Mouse (Mus musculus) layer of hippocampus, adult 8-10 months (tissue): ENCODE data around the gene Hoxc6. TPM values are rescaled to one million over a fixed set of nuclear protein-coding genes. Genes with fewer than 3 reads are reported as not detected.

ENCODE experiments used
- DNase-seq, 2 experiments: peaks; one replicate each; pipeline ENCODE4 v3.0.0; 2022; ENCODE audit warnings: low spot score in 2 of 2
- total RNA-seq, 4 experiments: library from RNA; stranded (reverse); gene quantifications; 2 replicates each; pipeline ENCODE4 v1.2.4; 2022

Gene Hoxc6
- total RNA-seq, 4 experiments from 2014 or later: not detected

DNA sequence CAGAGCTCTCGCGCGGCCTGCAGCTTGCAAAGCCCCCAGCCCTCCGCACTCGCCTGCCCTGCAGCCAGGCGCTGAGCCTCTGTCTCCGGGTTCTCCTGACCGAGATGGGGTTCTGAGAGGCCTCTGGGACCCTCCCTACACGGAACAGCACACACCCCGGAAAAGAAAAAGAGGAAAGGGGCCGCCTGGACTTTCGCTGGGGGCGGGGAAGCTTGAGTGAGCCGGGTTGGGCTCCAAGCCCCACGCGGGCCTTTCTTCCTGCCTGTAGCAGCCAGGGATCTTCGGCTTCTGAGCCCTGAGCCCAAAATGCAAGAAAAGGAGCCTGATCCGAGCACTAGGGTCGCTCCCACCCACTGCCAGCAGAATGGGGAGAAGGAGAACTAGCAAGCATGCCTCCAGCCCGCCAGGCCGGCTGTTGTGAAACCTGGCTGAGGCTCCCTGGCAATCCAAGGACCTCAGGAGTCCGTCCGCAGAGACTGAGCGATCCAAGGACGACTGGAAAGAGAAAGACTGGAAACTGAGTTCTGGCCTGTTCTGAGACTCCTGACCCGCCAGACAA, 13.9 kb downstream of the Hoxc6 start:
- no peak for DNase-seq

DNA sequence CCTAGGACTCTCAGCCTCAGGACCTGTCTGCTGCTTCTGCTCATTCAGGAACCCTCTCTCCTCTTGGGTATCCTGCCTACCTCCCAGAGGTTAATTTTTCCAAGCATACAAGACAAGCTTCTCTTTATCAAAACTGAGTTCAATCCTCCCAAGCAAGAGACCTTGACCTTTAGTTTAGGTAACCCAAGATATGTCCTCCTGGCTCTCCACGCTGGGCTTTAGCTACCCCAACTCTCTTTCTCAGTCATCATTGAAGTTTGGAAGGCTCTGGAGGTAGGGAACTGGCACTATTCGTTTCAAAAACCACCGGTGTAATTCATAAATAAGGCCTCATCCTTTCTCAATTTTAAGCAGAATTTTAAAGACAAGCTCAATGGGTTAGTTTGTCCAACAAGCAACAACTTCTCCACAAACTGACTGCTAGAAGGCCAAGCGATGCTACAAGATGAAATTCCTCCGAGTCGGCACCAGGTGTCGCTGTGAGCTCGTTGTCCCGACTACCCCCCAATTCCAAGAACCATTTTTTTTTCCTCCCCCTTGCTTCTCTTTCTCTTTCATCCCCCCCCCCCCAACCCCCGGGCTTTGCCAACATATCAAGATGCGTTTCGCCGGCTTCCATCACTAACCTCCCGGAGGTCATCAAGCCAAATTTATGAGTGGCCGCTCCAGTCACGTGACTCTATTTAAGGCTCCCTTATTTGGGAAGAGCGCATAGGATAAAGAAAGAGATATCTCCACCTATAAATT, 15.4 kb downstream of the Hoxc6 start:
- DNase-seq: peak in 1 of 2 experiments; percentile 32

DNA sequence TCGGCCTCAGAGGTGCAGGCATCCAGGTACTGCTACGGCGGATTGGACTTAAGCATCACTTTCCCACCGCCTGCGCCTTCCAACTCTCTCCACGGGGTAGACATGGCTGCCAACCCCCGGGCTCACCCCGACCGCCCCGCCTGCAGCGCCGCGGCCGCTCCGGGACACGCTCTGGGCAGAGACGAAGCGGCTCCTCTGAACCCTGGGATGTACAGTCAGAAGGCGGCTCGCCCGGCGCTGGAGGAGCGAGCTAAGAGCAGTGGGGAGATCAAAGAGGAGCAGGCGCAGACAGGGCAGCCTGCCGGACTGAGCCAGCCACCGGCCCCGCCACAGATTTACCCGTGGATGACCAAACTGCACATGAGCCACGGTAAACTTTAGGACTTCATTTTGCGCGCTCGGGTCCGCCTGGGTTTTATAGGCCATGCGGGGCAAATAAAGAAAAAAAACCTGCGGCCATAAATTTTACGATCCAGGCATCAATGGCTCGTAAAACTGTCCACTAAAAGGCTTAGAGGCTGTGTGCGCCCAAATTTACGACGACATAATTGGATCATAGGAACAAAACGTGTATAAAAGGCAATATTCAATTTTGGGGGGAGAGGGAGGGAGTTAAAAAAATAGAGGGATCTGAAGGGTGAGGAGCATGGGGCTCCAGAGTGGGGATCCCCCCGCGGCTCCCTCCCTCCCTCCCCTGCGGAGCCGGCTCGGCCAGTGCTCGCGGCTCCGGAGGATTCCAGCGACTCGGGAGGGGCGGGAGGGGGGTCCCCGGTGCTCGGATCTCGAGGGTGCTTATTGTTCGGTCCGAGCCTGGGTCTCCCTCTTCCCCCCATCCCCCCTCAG, 16.3 kb downstream of the Hoxc6 start:
- no peak for DNase-seq

DNA sequence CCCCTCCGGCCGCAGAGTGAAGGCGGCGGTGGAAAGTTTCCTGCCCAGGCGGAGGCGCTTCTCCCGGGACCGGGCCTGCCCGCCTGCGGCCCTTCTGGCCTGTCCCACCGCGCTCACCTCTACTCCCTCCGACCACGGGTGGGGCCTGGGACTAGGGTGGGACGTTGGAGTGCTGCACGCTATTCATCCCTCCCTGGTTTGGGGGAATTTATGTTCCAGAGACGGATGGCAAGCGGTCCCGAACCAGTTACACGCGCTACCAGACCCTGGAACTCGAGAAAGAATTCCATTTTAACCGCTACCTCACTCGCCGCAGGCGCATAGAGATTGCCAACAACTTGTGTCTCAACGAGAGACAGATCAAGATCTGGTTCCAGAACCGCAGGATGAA, 16.9 kb downstream of the Hoxc6 start:
- no peak for DNase-seq

DNA sequence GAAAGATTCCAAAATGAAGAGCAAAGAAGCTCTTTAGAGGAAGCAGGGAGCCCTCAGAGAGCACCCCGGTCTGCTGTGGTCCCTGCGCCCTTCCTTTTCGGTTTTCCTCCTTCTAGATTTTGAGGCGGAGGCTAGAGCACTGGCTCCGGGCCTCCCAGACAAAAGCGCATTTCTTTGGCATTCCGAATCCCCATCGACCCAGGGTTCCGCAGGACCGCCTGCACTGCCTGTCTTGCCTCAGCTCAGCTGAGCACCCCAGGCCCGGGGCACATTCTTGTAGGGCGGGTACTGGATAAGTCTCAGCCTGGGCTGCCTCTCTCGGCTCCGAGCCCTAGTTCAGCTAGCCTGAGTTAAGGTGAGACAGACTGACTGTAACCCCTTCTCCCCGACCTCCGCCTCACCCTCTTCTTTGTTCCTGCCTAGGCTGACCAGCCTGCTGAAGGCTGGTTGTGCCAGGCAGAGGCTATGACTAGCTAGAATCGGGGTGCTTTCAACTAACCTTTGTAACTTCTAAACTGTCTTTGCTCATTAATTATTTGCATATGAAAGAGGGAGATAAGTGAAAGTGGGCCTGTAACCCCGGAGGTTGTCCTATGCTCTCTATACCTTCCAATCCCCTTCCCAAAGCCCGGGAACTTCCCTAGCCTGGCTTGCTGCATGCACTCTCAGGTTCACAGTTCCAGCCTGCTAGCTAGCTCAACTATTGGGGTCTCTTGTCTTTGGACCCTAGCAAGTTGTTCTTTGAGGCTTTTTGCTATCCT, 17.5 kb downstream of the Hoxc6 start:
- DNase-seq: no peak

DNA sequence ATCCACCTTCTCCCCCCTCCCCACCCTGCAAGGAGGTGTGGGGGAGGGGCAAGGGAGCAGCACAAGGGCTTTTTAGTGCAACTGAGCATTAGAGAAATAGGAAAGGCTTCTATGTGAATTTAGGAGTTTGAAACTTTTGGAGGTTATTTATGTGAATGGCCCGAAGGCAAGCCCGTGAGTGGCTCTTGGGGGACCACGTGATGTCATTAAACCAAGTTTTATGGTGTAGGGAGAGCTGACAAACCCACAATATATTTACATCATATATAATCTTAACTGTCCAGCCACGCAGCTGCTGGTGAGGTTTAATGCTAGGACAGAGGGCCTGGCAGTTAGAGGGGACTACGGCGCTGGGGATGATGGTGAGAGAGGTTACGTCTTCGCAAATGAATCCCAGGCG, 20.6 kb downstream of the Hoxc6 start, which contains the start of gene Hoxc4:
Hoxc4 (plus strand) TSS at position 299 of the 400 bp plus-strand sequence.
- DNase-seq: no peak

DNA sequence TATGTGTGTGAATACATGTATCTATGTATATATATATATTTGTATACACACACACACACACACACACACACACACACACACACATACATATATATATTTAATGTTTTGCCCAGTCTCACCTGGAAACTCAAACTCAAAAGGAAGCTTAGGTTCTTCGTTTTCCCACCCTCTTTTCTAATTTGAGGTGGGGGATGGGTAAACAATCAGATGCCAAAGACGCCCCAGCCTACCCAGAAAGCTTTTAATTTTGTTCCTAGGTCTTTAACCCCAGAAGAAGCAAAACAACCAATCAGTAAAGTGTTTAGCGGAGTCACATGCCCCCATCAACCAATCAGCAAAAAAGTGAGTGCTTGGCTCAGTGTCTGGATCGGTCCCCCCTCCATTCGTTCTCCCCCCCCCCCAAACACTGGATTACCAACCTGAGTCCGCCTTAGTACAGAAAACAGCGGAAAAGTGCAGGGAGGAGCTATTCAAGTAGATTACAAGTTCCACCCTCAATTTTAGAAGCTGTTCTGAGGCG, 22.9 kb downstream of the Hoxc6 start:
- no peak for DNase-seq

DNA sequence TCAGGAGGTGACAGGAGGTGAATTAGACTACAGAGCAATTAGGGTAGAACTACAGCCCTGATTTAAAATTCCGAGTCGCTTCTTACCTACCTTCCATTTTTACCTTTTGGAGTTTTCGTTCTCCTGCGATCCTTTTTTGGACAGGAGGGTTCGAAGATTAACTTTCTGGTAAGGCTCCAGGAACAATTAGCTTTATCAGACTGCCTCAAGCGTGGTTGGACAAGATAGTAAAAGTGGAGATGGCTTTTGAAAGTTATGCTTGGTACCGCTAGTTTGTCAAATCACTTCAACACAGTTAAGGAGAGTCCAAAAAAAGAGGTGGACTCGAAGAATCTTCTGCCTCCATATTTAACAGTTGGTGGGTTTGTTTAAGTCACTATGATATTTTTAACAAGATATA, 23.5 kb downstream of the Hoxc6 start:
- DNase-seq: no peak

DNA sequence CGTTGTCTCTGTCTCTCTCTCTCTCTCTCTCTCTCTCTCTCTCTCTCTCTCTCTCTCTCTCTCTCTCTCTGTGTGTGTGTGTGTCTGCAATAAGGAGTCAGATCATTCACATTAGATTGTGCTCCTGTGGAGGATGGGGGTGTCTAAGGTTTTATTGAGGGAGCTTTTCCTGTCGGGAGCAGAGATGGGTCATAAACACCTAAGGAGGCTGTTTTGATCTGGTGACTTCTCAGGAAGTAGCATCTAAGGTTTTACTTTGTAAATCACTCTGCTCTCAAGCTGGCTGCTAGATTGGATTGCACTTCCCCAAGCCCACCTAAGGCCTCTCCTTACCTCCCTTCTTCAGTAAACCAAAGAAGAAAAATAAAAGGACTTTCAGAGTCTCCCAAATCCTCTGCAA, 26.1 kb downstream of the Hoxc6 start:
- no peak for DNase-seq

DNA sequence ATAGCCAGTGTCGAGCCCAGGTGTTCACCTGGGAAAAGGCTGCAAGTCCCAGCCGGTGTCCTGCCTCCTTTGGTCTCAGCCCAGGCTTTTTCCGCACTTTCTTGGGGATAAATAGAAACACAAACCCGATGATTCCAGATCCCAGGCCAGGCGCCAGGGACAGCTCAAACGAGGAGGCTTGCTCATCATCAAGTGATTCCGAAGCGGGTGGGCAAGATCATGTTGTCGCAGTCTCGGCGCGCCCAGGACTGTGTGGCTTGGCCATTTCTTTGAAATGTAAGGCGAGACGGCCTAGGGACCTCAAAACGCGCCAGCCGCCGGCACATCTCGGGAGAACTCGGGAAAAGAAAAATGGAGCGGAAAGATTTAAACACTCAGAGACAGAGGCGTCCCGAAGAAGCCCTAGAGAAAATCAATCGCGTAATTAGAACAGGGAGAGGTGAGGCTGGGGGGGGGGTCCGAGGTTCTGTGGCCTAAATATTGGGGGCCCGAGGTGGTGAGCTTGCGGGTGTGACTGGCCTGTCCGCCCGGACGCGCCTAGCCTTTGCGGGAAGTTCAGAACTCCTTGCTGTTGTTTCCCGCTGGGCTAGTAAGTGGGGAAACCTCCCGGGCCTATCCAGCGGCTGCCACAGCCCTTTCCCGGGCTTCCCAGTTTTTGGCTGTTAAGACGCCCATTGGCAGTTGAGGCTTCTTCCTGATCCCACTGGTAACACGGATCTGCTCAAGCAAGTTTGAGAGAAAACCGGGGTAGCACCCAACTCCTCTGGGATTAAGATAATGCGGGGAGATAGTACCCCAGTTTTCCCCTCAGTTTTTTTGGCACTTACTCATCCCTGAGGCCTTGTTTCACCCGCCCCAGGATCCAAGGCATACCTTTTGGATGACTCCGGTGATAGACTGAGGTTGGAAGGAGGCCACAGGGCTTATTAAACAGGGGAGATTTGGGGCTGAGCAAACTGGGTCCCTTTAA, 29.5 kb downstream of the Hoxc6 start:
- no peak for DNase-seq

DNA sequence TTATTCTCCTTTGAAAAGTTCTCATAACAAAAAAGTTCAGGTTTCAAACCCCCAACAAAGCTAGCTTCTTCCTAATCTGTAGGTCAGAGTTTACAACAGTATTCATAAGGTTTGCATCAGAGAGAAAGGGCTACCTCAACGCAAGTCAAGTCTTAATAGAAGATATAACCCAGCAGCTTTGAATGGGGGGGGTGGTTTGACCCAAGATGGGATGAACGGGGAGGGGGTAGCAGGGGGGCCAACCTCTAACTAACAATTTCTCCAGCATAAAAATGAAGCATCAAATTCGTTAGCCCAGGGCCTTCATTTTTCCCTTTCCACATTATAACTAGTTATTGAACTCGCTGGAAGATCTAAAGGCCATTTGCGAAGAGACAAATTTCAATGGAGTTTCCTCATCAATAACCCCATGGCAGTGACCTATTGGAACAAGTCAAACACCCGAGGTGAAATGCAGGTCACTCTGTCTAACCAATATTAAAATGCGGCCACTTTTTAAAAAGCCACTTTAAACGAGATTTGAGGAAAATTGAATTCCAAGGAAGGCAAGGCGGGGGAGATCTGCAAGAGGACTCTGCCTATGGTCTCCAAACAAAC, 31.0 kb downstream of the Hoxc6 start:
- DNase-seq: no peak

DNA sequence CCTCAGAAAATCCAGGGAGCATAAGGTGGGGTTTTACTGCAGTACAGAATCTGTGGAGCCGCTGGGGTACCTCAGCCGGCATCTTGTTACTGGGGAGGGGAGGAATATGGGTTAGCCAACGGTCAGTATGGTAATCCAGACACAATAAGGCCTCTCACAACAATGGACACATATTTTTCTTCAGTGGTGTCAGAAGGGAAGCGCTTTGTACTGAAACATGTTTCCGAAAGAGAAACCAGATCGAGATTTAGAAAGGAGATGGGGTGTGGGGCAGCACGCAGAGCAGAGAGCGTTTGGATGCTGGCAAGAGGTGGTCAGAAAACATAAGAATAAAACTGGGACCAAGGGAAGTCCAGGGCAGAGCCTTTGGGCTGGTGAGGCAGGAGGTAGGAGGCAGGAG, 32.1 kb downstream of the Hoxc6 start:
- DNase-seq: no peak

DNA sequence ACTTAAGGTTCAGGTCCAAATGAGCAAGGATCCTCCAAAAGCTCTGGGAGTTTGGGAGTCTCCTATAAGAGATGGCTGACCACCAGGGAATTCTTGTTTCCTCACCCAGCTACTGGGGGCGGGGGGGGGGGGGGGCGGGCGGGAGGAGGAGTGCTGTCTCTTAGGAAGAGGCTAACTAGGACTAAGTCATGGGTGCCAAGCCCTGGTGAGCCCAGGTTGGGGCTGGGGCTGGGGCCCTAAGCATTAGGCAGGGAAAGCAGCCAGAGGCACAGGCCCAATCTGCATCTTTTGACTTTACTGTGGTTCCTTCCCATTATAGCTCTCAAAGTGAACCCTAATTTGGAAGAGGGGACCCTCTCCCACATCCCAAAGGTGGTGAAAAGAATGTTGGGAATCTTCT, 34.1 kb downstream of the Hoxc6 start:
- no peak for DNase-seq

DNA sequence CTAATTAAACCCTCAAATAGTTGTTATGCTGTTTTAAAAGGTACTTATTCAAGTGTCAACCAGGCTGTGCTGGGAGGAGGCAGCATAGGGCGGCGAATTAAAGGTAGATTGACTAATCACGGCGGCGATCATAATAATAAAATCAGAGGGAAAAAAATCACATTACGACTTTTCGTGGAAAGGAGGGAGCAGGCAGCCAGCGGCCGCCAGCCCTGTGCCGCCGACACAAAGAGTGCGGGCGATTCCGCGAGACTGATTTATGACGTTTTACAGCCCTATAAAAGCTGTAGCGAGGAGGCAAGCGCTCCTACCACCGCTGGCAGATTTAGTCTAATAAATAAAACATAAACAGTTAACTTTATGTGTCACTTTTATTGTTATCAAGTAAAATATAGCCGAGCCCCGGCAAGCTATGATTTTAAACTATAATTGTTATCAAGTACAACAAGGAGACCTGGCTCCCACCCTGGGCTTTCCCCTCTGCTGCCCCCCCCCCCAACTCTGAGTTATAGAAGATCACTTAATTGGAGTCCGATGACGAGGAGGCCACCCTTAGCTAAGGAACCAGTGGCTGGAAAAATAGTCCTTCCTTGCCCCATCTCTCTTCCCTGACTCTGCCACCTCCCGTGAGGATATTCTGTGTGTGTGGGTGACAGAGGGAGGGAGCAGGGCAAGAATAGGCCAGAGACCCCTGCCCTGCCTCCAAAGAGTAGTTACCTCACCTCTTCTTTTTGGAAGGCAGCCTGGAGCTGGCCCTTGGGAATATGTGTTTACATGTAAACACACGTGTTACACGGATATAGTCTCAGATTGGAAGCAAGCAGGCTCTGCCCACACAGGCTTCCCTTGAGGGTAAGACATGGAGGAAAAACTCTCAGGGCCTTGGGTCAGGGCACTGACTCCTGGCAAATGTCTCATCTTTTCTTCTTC, 34.9 kb downstream of the Hoxc6 start:
- no peak for DNase-seq

DNA sequence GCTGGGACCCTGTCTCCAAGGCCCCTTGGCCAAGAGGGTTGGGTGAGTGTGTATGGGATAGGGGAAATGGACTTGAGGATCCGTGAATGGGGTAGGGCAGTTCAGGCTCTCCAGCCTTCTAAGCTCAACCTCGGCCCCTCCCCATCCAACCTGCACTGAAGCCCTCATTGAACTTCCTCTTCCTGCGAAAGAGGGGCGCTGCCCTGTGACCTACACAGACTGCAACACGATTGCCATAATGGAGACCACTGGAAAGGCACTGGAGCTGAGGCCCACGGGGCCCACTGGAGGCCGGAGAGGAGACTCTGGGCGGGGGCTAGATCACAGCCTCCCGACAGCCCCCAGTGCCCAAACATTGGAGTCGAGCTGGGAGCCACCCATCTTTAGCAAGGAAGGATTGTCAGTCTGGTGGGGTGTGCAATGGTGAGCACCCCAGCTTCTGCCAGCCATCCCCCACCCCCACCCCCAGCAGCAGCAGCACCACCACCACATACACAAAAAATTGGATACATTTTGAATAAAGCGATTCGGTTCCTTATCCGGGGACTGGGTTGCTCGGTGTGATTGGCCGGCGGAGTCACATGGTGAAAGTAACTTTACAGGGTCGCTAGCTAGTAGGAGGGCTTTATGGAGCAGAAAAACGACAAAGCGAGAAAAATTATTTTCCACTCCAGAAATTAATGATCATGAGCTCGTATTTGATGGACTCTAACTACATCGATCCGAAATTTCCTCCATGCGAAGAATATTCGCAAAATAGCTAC, 36.2 kb downstream of the Hoxc6 start:
- no peak for DNase-seq

DNA sequence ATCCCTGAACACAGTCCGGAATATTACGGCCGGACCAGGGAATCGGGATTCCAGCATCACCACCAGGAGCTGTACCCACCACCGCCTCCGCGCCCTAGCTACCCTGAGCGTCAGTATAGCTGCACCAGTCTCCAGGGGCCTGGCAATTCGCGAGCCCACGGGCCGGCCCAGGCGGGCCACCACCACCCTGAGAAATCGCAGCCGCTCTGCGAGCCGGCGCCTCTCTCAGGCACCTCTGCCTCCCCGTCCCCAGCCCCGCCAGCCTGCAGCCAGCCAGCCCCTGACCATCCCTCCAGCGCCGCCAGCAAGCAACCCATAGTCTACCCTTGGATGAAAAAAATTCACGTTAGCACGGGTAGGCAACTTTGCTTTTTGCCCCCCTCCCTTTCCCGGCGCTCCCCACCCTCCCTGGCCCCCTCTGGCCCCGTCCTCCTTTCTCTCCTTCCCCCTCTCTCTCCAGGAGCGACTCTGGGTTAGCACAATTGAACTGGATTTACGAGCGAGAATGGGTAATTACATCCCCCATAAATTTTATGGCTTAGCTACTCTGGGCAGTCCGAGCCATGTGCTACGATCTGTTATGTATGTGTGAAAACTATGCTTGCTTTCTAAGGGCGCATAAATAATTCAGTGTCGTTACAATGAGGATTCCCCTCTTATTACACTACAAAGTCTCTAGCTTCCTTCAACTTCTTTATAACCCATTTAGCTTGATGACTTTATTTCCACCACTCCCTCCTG, 36.9 kb downstream of the Hoxc6 start:
- no peak for DNase-seq

DNA sequence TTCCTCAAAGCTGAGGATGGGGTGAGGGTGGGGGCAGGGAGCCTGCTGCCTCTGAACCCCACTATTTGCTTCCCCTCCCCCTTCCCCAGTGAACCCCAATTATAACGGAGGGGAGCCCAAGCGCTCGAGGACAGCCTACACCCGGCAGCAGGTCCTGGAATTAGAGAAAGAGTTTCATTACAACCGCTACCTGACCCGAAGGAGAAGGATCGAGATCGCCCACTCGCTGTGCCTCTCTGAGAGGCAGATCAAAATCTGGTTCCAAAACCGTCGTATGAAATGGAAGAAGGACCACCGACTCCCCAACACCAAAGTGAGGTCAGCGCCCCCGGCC, 37.5 kb downstream of the Hoxc6 start:
- no peak for DNase-seq
